Mouse (Mus musculus) lung, adult 2 months (tissue): ENCODE data around the gene Efna3.

Experiments used
- CTCF ChIP-seq: fragments of 200-500 bp; IDR thresholded peaks from 2 replicates; pipeline ENCODE4 v1.5.1; 2011; ENCODE audit warnings: mild to moderate bottlenecking, low read length, control low read depth; ENCODE audit not compliant: insufficient read depth
- POLR2A ChIP-seq: fragments of 200-500 bp; IDR thresholded peaks from 2 replicates; pipeline ENCODE4 v1.6.1; 2011; ENCODE audit warnings: low read depth, mild to moderate bottlenecking, control low read depth, low read length, borderline replicate concordance; ENCODE audit errors: extremely low read depth

- peak; percentile 31; the same call in 1 of the 2 replicates for TF ChIP-seq POLR2A
- TF ChIP-seq CTCF = no peak
Measured at GRCm38 (mm10) chr3:89330948-89331347, 8.2 kb upstream of the Efna3 start.
